Mouse (Mus musculus) layer of hippocampus, postnatal 25 days (tissue): ENCODE data around the gene BC024978. TPM values are rescaled to one million over a fixed set of nuclear protein-coding genes. Genes with fewer than 3 reads are reported as not detected.

Experiments used
- DNase-seq, 2 experiments: peaks; one replicate each; pipeline ENCODE4 v3.0.0; 2022; ENCODE audit warnings: mixed read lengths in 2 of 2, low spot score in 1 of 2; ENCODE audit errors: extremely low spot score in 1 of 2
- microRNA-seq, 2 experiments: library from miRNA; unstranded; fragments of <30 nt; microRNA quantifications; one replicate each; pipeline ENCODE4 v1.2.0; 2021
- total RNA-seq, 2 experiments: library from RNA; stranded (reverse); gene quantifications; 2 replicates each; pipeline ENCODE4 v1.2.3; 2021

The BC024978 gene
- total RNA-seq, 2 experiments from 2014 or later: 22.4 to 25.9 TPM

DNA sequence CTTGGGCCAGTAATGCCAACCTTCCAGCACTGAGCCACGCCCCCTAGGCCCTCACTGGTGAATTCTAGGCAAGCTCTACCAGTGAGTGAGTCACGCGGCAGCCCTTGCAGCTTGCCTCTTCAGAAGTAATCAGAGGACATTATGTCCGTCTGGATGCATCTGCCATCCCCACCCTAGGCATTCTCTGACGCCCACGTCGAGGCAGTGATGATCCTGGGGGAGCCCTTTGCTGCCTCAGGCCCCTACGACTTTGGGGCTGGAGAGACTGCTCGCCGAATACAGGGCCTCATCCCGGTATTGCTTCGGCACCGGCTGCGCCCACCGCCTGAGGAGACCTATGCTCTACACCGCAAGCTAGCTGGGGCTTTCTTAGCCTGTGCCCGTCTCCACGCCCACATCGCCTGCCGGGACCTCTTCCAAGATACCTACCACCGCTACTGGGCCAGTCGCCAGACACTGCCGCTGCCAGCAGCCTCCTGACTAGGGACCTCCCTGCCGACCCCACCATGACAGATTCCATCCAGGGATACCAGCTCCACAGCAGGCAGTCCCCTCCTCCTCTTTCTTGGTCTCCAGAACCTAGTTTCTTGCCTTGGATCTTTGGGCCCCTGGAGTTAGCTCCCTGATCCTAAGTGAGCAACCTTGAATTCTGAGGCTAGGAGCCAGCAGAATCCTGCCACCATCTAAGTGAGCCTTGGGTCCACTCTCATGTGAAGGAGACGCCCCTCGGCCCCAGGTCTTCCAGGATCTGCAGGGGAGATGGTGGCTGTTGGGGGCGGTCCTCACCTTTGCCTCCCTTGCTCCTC is 61.7 kb downstream of the BC024978 start:
- peak; percentile 58 to 60 for DNase-seq

DNA sequence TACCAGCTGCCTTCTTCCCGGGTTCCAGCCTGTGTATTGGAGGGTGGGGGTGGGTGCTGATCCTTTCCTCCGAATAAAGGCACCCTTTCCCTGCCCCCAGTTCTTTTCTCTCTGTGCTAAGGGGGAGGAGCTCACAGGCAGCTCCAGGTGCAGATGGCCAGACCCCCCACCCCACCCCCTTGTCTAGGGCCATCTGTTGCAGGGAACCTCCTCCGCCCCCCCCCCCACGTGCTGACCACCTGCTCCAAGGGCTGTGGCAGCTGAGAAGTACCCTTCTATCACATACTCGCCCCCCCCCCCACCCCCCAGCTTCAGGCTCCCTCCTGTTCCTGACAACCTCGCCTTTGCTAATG is 62.2 kb downstream of the BC024978 start:
- DNase-seq: no peak

- DNase-seq: peak; percentile 77 to 86
These were observed 62.8 kb downstream of the BC024978 start, which contains the start of gene Numbl for GRCm38 (mm10) chr7:27258205-27258899. Gene Numbl (plus strand): TSS chr7:27258433.

- DNase-seq: no peak
These were observed 63.7 kb downstream of the BC024978 start for GRCm38 (mm10) chr7:27259271-27259721.

DNA sequence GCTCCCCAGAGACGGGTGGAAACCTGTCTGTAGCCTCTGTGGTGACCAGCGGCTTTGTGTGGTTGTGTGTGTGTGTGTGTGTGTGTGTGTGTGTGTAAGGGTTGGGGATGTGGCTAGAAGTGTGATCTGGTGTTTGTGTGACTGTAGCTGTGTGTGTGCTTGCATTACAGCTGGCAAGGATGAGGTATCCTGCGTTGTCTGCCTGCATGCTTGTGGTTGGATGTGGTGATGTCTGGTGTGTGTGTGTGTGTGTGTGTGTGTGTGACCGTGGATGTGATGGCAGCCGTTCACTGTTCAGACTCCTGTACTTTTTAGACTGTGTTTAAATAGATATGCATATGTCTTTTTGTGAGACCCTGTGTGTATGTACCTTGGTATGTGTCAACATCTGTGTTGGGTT is 64.2 kb downstream of the BC024978 start:
- no peak for DNase-seq

Small RNAs within 50 kb of the gene (microRNA-seq; reads per million reads assigned to microRNA genes)
- gene Mir1191 (0 to 0.20 reads per million in 2 experiments), gene Mir3101 (0 to 1.8 reads per million in 2 experiments)

Other genes with a start within 250 kb of the BC024978 start
- gene Cyp2a12, start 166.7 kb upstream of the BC024978 start, total RNA-seq: not detected
- gene Cyp2f2, start 75.9 kb upstream of the BC024978 start, total RNA-seq: under 1 TPM in 1 of 2 experiments, not detected in 1; 0.20 TPM
- not detected for gene Cyp2t4, start 42.1 kb upstream of the BC024978 start, total RNA-seq
- gene Egln2, start 29.0 kb upstream of the BC024978 start, total RNA-seq: 10 to 100 TPM; 91.6 to 99.5 TPM
- gene Rab4b, start 16.9 kb upstream of the BC024978 start, total RNA-seq: 10 to 100 TPM; 89.6 to 92.5 TPM
- gene Gm21983, start 14.7 kb upstream of the BC024978 start, total RNA-seq: not detected
- 1 to 10 TPM; 2.3 to 2.4 TPM for gene Mia, start 14.6 kb upstream of the BC024978 start, total RNA-seq
- gene Snrpa, start 490 bp downstream of the BC024978 start, total RNA-seq: 10 to 100 TPM; 83.1 to 89.2 TPM
- 1 to 10 TPM; 7.2 to 8.3 TPM for gene Itpkc, start 32.9 kb downstream of the BC024978 start, total RNA-seq
- gene Coq8b, start 37.2 kb downstream of the BC024978 start, total RNA-seq: 10 to 100 TPM; 33.8 to 36.0 TPM
- 100 to 1,000 TPM; 147 to 149 TPM for gene Numbl, start 62.7 kb downstream of the BC024978 start, total RNA-seq
- 10 to 100 TPM; 47.2 to 61.7 TPM for gene Ltbp4, start 141.9 kb downstream of the BC024978 start, total RNA-seq
- gene Shkbp1, start 160.2 kb downstream of the BC024978 start, total RNA-seq: 10 to 100 TPM; 19.7 to 30.4 TPM
- not detected for gene Gm20479, start 161.6 kb downstream of the BC024978 start, total RNA-seq